Mouse (Mus musculus): Measurements from ENCODE around the gene Itih1. TPM values are rescaled to one million over a fixed set of nuclear protein-coding genes. Genes with fewer than 3 reads are reported as not detected.

Itih1 gene
- polyA plus RNA-seq, 1 experiment from 2014 or later: 0.06 TPM

DNA sequence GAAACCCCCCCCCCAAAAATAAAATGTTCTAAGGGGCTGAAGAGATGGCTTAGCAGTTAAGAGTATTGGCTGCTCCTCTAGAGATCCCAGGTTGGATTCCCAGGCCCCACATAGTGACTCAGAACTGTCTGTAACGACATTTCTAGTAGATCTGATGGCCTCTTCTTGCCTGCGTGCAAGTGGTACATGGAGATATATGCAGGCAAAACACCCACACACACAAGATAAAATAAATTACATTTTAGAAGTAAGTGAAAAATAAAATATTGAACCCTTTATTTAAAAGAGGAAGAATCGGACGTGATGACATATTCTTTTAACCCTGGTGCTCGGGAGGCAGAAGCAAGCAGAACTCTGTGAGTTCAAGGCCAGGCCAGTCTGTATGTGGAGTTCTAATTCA lies 40.5 kb downstream of the Itih1 start:
- Histone ChIP-seq H3K27me3 (no peaks in the 10 kb centered on the region), H3K4me3 (no peak overlapping the region), H3K4me1 (peaks cover 14% of the 10 kb centered on the region; the same call in 1 of the 2 replicates), H3K36me3 (no peaks in the 10 kb centered on the region), H3K4me2 (no peak overlapping the region), H3K9ac (no peak overlapping the region), H3K27ac (no peak overlapping the region), H3K9me3 (no peaks in the 10 kb centered on the region)
- WGBS: 79% methylated on average over 5 of the region's 5 CpGs
- ATAC-seq (ENCODE audit: borderline replicate concordance, extremely low read depth, low FRiP score, low TSS enrichment): no peak

DNA sequence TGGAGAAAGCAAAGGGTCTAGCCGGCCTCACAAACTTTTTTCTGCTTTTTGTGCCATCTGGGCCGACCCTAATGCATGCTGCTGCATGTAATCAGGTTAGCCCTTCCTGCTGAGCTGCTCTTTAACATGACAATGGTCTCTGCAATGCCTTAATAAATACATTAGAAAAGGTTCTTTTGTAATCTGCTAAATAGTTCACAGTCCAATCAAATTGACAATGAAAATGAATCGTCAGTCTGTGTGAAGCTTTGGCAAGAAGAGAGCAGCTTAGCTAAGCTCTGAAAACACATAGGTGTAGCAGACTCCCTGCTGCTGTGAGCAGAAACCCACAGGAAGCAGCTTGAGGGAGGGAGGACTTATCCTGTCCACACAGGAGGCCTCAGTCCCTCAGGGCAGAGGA lies 43.1 kb downstream of the Itih1 start:
- Histone ChIP-seq H3K9ac (no peak overlapping the region), H3K36me3 (no peaks in the 10 kb centered on the region), H3K4me2 (no peak overlapping the region), H3K9me3 (no peaks in the 10 kb centered on the region), H3K4me1 (no peaks in the 10 kb centered on the region), H3K27ac (no peak overlapping the region), H3K4me3 (no peak overlapping the region), H3K27me3 (no peaks in the 10 kb centered on the region)
- WGBS: 68% methylated on average over 3 of the region's 3 CpGs
- no peak for ATAC-seq (ENCODE audit: borderline replicate concordance, extremely low read depth, low FRiP score, low TSS enrichment)

DNA sequence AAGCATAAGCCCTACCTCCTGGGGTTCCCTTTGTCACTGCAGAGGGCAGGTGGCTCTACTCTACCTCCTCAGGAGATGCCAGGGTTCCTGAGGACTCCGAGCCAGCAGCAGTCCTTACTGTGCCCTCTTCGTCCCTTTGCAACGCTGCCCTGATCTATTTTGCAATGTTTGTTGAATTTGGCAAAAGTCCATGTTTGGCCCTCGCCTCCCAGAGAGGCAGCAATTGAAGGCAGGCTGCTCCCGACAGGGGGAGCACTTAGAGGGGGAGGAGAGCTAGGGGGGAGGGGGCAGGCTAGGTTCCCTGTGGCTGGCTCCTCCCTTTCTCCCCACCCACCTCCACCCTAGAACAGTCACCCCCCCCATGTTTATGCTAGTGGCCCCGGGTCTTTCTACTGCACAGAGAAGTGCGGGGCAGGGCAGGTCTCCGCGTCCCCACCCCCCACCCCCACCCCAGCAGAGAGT lies 54.8 kb downstream of the Itih1 start:
- Histone ChIP-seq H3K27me3 (0 out of 2 replicates have a peak, but pooled peaks cover 2% of the 10 kb centered on the region), H3K36me3 (no peaks in the 10 kb centered on the region), H3K9me3 (no peaks in the 10 kb centered on the region), H3K4me1 (peaks cover 16% of the 10 kb centered on the region), H3K4me3 (no peak overlapping the region), H3K27ac (no peak overlapping the region), H3K4me2 (peak overlapping the region; percentile 42), H3K9ac (no peak overlapping the region)
- peak; percentile 68 for ATAC-seq (ENCODE audit: borderline replicate concordance, extremely low read depth, low FRiP score, low TSS enrichment)
- WGBS: 3% methylated on average over 9 of the region's 9 CpGs

DNA sequence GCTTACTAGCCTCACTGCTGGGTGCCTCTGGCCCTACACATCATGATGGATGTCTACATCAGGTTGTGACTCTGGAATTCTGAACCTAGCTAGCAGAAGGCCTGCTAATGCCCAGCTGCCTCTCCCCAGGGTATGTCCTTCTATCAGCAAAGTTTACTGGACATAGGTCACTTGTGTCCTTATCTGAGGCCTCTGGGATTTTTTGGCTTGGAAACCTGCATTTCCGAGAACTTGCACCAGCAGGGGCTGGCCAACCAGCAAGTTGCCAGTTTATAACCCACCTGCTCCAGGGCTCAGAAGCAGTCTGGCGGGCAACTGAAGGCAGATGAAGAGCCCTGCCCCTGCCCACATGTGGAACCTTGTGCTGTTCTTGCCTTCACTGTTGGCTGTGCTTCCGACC lies 56.9 kb downstream of the Itih1 start, which contains the start of gene Itih4:
Itih4 (plus strand) TSS at position 273 of the 400 bp plus-strand sequence.
- Histone ChIP-seq H3K4me3 (no peak within 1 kb of the TSS), H3K36me3 (no peaks in the 10 kb centered on the region), H3K4me2 (no peak within 1 kb of the TSS), H3K27me3 (no peaks in the 10 kb centered on the region), H3K4me1 (peaks cover 16% of the 10 kb centered on the region), H3K9me3 (no peaks in the 10 kb centered on the region), H3K27ac (no peak within 1 kb of the TSS), H3K9ac (no peak within 1 kb of the TSS)
- no peak for ATAC-seq (ENCODE audit: borderline replicate concordance, extremely low read depth, low FRiP score, low TSS enrichment)
- 77% methylated on average over 3 of the region's 3 CpGs for WGBS

DNA sequence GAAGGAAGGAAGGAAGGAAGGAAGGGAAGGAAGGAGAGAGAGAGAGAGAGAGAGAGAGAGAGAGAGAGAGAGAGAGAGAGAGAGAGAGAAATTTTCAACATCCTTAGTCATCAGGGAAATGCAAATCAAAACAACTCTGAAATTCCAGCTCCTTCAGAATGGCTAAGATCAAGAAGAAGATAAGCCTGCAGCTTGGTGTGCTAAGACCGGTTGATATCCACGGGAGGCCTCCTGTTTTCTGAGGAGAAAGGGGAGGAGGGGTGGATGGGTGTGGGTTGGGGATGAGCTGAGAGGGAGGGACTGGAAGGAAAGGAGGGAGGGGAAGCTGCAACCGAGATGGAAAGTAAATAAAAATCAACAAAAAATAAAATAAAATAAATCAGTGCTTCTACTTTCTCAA lies 57.8 kb downstream of the Itih1 start:
- peaks cover 16% of the 10 kb centered on the region for H3K4me1 ChIP-seq
- H3K9ac ChIP-seq: no peak overlapping the region
- no peaks in the 10 kb centered on the region for H3K36me3 ChIP-seq
- 7% methylated on average over 3 of the region's 3 CpGs for WGBS
- no peak overlapping the region for H3K27ac ChIP-seq
- H3K27me3 ChIP-seq: no peaks in the 10 kb centered on the region
- no peak overlapping the region for H3K4me2 ChIP-seq
- H3K4me3 ChIP-seq: no peak overlapping the region
- no peaks in the 10 kb centered on the region for H3K9me3 ChIP-seq
- no peak for ATAC-seq (ENCODE audit: borderline replicate concordance, extremely low read depth, low FRiP score, low TSS enrichment)

DNA sequence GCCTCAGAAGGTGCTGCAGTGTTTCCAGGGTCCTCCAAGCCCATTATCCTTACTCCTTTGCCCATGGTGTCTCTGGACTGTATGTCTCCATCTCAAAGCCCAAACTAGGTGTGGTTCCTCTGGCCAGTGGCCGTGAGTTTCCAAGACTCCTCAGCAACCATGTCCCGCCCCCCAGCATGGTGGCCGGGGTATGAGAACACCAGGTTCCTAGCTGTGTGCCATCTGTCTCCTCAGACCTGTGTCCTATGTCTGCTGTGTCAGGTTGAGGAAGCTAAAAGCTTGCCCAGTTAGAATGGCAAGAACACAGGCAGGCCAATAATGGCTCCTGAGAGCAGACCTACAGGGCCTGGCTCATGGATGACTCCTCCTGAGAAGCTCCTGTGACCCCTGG lies 61.4 kb downstream of the Itih1 start:
- 89% methylated on average over 3 of the region's 3 CpGs for WGBS

DNA sequence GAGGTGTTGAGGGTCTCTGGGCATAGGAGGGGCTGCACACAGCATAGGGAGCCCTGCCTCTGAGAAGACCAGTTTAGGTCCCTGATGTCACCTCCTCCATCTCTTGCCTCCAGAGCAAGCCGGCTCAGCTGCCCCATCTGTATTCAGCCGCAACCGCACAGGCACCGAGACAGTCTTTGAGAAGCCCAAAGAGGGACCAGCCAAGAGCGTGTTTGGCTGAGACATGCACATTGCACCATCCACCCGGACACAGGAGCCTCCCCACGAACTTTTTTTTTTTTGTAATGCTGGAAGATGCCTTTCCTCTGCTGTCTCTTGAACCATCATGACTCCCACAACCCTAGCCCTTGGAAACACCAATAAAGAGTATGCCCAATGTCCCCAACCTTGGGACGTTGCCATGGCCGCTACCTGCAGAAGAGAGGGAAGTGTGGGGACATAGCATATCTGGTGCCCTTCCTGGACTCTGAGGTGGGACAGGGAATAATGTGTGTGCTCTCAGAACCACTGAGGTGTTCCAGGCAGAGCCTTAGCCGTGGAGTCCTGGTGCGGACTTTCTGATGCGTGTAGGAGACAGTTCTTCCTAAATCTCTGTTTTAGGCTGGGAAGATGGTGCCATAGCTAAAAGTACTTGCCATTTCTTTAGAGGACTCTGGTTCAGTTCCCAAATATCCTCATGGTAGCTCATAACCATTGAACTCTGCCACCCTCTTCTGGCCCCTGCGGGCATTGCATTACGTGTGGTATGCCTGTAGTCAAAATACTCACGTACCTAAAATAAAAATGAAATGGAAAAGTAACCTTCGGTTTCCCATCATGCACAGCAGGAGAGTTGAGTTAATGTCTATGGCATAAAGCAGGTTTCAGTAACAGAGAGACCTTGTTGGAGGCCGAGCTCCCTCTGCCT lies 62.0 kb downstream of the Itih1 start:
- H3K9me3 ChIP-seq: no peaks in the 10 kb centered on the region
- peaks cover 20% of the 10 kb centered on the region for H3K4me1 ChIP-seq
- 80% methylated on average over 17 of the region's 17 CpGs for WGBS
- no peak overlapping the region for H3K9ac ChIP-seq
- no peaks in the 10 kb centered on the region for H3K36me3 ChIP-seq
- ATAC-seq (ENCODE audit: borderline replicate concordance, extremely low read depth, low FRiP score, low TSS enrichment): no peak
- H3K4me2 ChIP-seq: no peak overlapping the region
- H3K27me3 ChIP-seq: no peaks in the 10 kb centered on the region
- H3K4me3 ChIP-seq: no peak overlapping the region
- H3K27ac ChIP-seq: no peak overlapping the region

More for the DNA sequence above, 61.4 kb downstream of the Itih1 start:
- H3K4me3 ChIP-seq: no peak overlapping the region
- H3K9me3 ChIP-seq: no peaks in the 10 kb centered on the region
- no peaks in the 10 kb centered on the region for H3K27me3 ChIP-seq
- H3K4me1 ChIP-seq: peaks cover 19% of the 10 kb centered on the region
- H3K27ac ChIP-seq: no peak overlapping the region
- H3K9ac ChIP-seq: no peak overlapping the region
- H3K36me3 ChIP-seq: no peaks in the 10 kb centered on the region
- no peak for ATAC-seq (ENCODE audit: borderline replicate concordance, extremely low read depth, low FRiP score, low TSS enrichment)
- H3K4me2 ChIP-seq: no peak overlapping the region

DNA sequence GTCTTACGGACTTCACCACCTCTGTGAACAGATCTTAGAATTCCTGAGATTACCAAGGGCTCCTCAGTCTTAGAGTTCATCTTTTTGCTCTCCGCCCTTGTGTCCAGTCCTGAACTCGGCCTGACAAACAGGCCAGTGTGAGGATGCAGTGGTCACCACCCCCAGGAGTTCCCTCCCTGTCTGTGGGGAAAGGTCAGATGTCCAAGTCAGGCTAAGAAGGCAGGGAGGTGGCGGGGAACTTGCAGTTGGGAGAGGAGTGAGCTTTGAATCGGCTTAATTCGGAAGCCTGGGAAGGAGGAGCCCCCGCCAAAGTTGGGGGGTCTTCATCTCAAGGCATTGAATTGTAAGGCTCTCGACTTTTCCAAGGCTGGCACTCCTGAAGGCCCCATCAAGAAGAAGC lies 62.8 kb downstream of the Itih1 start:
- no peak overlapping the region; the same call in 1 of the 2 replicates for H3K9ac ChIP-seq
- no peaks in the 10 kb centered on the region for H3K9me3 ChIP-seq
- H3K36me3 ChIP-seq: no peaks in the 10 kb centered on the region
- H3K4me3 ChIP-seq: no peak overlapping the region
- no peak for ATAC-seq (ENCODE audit: borderline replicate concordance, extremely low read depth, low FRiP score, low TSS enrichment)
- no peak overlapping the region for H3K27ac ChIP-seq
- no peaks in the 10 kb centered on the region for H3K27me3 ChIP-seq
- no peak overlapping the region for H3K4me2 ChIP-seq
- H3K4me1 ChIP-seq: peaks cover 28% of the 10 kb centered on the region
- 64% methylated on average over 8 of the region's 8 CpGs for WGBS

DNA sequence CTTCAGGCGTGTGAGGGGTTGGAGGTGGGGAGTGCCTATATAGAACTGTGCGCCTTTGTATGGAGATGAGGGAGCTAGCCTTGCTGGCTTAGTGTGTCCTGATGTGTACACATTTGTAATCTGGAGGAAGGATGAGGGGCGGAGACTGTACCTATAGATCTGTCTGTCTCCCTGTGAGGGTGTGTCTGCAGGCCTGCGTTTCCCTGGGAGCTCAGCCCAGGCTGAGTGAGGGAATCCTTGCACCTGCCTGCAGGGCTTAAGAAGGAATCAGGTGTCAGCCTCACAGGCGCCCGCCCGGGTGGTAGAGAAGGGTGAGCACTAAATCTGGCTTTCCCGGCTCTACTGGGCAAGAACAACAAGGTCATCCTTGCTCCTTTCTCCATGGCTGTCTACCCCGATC lies 63.3 kb downstream of the Itih1 start:
- Histone ChIP-seq H3K4me1 (peaks cover 31% of the 10 kb centered on the region), H3K27me3 (no peaks in the 10 kb centered on the region), H3K27ac (peak overlapping the region; percentile 79), H3K9ac (no peak overlapping the region; the same call in 1 of the 2 replicates), H3K36me3 (no peaks in the 10 kb centered on the region), H3K4me2 (no peak overlapping the region), H3K4me3 (no peak overlapping the region), H3K9me3 (no peaks in the 10 kb centered on the region)
- no peak for ATAC-seq (ENCODE audit: borderline replicate concordance, extremely low read depth, low FRiP score, low TSS enrichment)
- WGBS: 49% methylated on average over 9 of the region's 9 CpGs

Other genes with a start within 250 kb of the Itih1 start
- 11.7 and 12.7 TPM in 2 replicates for gene Sfmbt1, start 228.4 kb downstream of the Itih1 start, polyA plus RNA-seq (2015; fragmentation: Nextera tagmentation; extraction: Ambion mirVana)
- 29.9 and 30.0 TPM in 2 replicates for gene Tmem110, start 117.7 kb downstream of the Itih1 start, polyA plus RNA-seq (2015; fragmentation: Nextera tagmentation; extraction: Ambion mirVana)
- gene Mustn1, start 64.1 kb downstream of the Itih1 start, polyA plus RNA-seq (2015; fragmentation: Nextera tagmentation; extraction: Ambion mirVana): 8.0 and 9.3 TPM in 2 replicates
- gene Itih4, start 56.8 kb downstream of the Itih1 start, polyA plus RNA-seq (2015; fragmentation: Nextera tagmentation; extraction: Ambion mirVana): 0.16 and 0.70 TPM in 2 replicates
- 0.50 and 2.4 TPM in 2 replicates for gene Itih3, start 19.5 kb downstream of the Itih1 start, polyA plus RNA-seq (2015; fragmentation: Nextera tagmentation; extraction: Ambion mirVana)
- gene Nek4, start 8.1 kb upstream of the Itih1 start, polyA plus RNA-seq (2015; fragmentation: Nextera tagmentation; extraction: Ambion mirVana): 12.8 and 13.1 TPM in 2 replicates
- gene Glt8d1, start 58.1 kb upstream of the Itih1 start, polyA plus RNA-seq (2015; fragmentation: Nextera tagmentation; extraction: Ambion mirVana): 67.0 and 70.1 TPM in 2 replicates
- 399 and 416 TPM in 2 replicates for gene Spcs1, start 58.4 kb upstream of the Itih1 start, polyA plus RNA-seq (2015; fragmentation: Nextera tagmentation; extraction: Ambion mirVana)
- gene Pbrm1, start 75.8 kb upstream of the Itih1 start, polyA plus RNA-seq (2015; fragmentation: Nextera tagmentation; extraction: Ambion mirVana): 131 and 140 TPM in 2 replicates
- gene Gnl3, start 75.9 kb upstream of the Itih1 start, polyA plus RNA-seq (2015; fragmentation: Nextera tagmentation; extraction: Ambion mirVana): 81.4 and 89.4 TPM in 2 replicates
- gene Smim4, start 185.7 kb upstream of the Itih1 start, polyA plus RNA-seq (2015; fragmentation: Nextera tagmentation; extraction: Ambion mirVana): 70.8 and 75.2 TPM in 2 replicates
- gene Nt5dc2, start 187.8 kb upstream of the Itih1 start, polyA plus RNA-seq (2015; fragmentation: Nextera tagmentation; extraction: Ambion mirVana): 451 and 472 TPM in 2 replicates
- gene Stab1, start 225.4 kb upstream of the Itih1 start, polyA plus RNA-seq (2015; fragmentation: Nextera tagmentation; extraction: Ambion mirVana): 45.3 and 53.6 TPM in 2 replicates

Measured in lung, embryonic 15.5 days (tissue).